Mouse (Mus musculus) olfactory bulb, adult 2 months (tissue): ENCODE results near the gene Hdac6. TPM values are rescaled to one million over a fixed set of nuclear protein-coding genes. Genes with fewer than 3 reads are reported as not detected.

Experiments
- H3K27ac ChIP-seq: fragments of 200-500 bp; 2 replicates; pipeline ENCODE4 v1.5.1; 2012; ENCODE audit warnings: low read depth, low read length; ENCODE audit not compliant: insufficient read depth
- H3K4me1 ChIP-seq: fragments of 200-500 bp; 2 replicates; pipeline ENCODE4 v1.6.1; 2012; ENCODE audit warnings: low read length; ENCODE audit not compliant: control insufficient read depth, insufficient read depth
- H3K4me3 ChIP-seq: fragments of 200-500 bp; 2 replicates; pipeline ENCODE4 v1.5.1; 2012; ENCODE audit warnings: mild to moderate bottlenecking, low read depth, low read length, moderate library complexity; ENCODE audit not compliant: insufficient read depth
- CTCF ChIP-seq: fragments of 200-500 bp; IDR thresholded peaks from 2 replicates; pipeline ENCODE4 v1.5.1; 2012; ENCODE audit warnings: low read depth, mild to moderate bottlenecking, low read length, moderate library complexity; ENCODE audit not compliant: insufficient read depth
- POLR2A ChIP-seq: fragments of 200-500 bp; IDR thresholded peaks from 2 replicates; pipeline ENCODE4 v1.6.1; 2012; ENCODE audit warnings: mild to moderate bottlenecking, low read depth, low read length, moderate library complexity; ENCODE audit not compliant: insufficient read depth
- WGBS: fragments of 180-500 bp; shearing (Covaris S2); methylation state at CpG from one replicate; pipeline ENCODE4 v1.1.7; 2018; 5-methylcytosine and 5-hydroxymethylcytosine counted together
- polyA plus RNA-seq: library from polyadenylated mRNA; stranded (reverse); fragments of >200 nt; gene quantifications from 2 replicates; pipeline ENCODE4 v1.2.4, GENCODE M21; 2012; ENCODE audit warnings: low replicate concordance; ENCODE audit not compliant: missing spikeins, insufficient read depth, insufficient read length

The Hdac6 gene
- polyA plus RNA-seq: not detected in 2 replicates

DNA sequence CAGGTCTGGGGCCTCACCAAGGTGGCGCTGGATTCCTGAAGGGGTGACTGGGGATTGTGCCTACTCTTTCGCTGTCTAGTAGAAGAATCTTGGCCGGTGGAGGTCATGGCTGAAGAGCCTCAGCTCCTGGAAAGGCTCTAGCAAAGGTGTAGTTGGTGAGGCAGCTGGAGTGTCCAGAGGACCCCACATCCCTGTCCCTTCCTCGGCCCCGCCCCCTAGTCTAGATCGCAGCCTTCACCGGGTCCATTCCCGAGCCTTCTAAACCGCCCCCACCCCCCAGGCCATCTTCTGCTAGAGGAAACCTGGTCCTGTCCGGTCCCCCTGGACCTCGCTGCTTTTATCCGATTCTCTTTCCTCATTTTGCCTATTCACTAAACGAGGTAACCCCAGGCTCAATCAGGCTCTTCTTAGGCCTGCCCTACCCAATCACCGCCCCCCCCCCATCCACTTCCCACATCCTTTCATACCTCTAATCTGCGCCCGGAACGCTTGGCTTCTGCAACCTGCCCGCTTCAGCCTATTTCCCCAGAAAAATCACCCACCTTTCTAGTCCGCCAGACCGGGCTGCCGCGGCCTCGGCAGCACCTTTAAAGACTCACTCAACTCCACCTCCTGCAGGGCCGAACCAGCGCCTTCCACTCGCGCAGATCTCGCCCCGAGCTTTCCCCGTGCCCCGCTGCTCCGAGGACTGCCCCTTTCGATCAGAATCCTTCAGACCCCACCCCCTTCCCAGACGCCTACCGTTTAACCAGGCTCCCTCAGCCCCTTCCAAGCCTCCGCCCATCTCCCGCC lies at the start of gene Hdac6:
Gene Hdac6 (minus strand): TSS at position 782 of the 792 bp plus-strand sequence.
- Histone ChIP-seq H3K27ac (peak within 1 kb of the TSS; percentile 90), H3K4me3 (peak within 1 kb of the TSS; percentile 58), H3K4me1 (peaks cover 8% of the 10 kb centered on the region)
- WGBS: 22% methylated on average over 37 of the region's 37 CpGs
- TF ChIP-seq POLR2A: peak; percentile 55; the same call in 1 of the 2 replicates
- no peak for TF ChIP-seq CTCF

DNA sequence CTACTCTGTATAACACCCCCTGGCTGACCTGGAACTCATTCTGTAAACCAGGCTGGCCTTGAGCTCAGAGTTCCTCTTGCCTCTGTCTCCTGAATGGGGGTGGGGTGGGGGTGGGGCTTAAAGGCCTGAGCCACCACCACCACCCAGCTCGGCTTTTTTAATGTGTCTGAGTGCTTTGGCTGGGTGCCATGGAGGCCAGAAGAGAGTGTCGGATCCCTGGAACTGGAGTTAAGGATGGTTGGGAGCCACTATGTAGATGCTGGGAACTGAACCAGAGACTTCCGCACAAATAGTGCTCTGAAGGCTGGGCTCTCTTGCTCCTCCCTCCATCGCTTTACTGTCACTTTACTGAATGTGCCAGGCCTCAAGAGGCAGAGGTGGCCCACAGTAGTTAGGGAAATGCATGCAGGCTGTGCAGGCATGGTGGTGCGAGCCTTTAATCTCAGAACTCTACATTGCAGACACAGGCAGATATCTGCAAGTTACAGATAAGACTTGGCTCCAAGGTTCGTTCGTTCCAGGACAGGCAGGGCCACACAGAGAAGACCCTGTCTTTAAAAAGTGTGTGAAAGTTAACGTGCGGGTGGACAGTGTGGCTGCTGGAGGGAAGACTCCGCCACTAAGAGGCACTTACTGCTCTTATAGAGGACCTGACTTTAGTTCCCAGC lies 45.5 kb upstream of the Hdac6 start:
- no peak overlapping the region for H3K4me3 ChIP-seq
- WGBS: 77% methylated on average over 10 of the region's 10 CpGs
- H3K27ac ChIP-seq: no peak overlapping the region
- no peaks in the 10 kb centered on the region for H3K4me1 ChIP-seq
- TF ChIP-seq POLR2A: no peak
- no peak for TF ChIP-seq CTCF

DNA sequence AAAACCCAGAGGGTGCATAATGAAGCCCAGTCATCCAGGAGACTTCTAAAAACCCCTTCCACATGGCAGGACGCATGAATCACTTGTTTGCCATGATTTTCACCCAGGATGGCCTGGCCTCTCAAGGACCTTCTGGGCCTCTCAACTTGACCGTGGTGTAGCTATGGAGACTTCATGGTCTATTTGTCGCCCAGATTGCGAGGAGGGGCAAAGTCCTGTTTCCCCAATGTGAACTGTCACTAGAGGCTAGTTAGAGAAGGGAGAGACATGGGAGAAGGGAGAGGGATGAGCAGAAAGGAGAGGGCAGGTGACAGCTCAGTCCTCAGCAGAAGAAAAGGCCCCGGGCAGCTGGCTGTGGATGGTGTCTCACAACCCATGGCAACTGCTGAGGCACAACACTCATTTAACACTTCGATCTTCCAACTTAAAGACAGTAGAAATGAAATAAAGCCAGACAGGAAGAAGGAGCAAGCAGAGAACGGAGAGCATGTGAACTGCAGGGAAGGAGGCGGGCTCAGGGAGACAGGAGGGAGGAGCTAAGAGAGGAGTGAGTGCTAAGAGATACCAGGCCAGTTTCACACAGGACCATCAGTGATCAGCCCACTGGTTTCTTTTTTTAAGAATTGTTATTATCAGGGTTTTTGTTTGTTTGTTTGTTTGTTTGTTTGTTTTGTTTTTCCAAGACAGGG lies 44.8 kb upstream of the Hdac6 start:
- TF ChIP-seq CTCF (no peak), POLR2A (no peak)
- 67% methylated on average over 8 of the region's 8 CpGs for WGBS
- Histone ChIP-seq H3K27ac (no peak overlapping the region), H3K4me3 (no peak overlapping the region), H3K4me1 (no peaks in the 10 kb centered on the region)

DNA sequence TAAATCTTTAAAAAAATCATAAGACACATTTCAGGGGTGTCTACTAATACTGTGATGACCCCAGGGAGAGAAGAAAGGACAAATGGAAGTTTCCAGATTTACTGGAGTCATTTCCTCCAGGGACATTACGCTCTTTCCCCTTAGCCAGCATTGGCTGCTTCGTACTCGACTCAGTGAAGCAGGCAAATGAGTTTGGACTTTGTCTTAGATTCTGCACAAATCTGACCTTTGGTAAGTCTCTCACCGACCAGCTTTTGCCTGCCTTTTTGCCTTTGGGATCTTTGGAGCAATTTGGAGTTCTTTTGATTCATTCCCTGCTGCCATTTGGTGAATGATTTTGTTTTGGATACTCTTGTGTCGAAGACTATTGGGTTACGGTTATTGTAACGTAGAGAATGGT lies 33.7 kb upstream of the Hdac6 start:
- H3K4me1 ChIP-seq: no peaks in the 10 kb centered on the region
- no peak for TF ChIP-seq POLR2A
- TF ChIP-seq CTCF: no peak
- 86% methylated on average over 7 of the region's 7 CpGs for WGBS

DNA sequence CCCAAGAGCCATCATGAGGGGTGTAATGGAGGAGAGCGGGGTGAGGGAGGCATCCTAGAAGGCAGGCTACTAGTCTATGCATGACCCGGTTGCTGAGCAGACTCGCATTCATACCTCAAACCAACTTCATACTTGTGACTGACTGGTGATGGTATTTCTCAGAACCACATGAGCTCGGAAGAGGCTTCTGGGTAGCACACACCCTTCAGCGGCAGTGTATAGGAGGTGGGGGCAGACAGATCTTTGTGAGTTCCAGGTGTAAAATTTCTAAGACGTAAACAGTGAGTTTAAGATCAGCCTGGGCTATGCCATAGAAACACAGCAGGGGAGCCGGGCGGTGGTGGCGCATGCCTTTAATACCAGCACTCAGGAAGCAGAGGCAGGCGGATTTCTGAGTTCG lies 30.2 kb upstream of the Hdac6 start, which contains the start of gene Gata1:
Gene Gata1 (minus strand): TSS at position 180 of the 400 bp plus-strand sequence.
- TF ChIP-seq CTCF (no peak), POLR2A (no peak)
- WGBS: 95% methylated on average over 11 of the region's 11 CpGs
- H3K4me3 ChIP-seq: no peak within 1 kb of the TSS
- no peaks in the 10 kb centered on the region for H3K4me1 ChIP-seq
- H3K27ac ChIP-seq: no peak within 1 kb of the TSS

More for the DNA sequence above, 33.7 kb upstream of the Hdac6 start:
- Histone ChIP-seq H3K27ac (no peak overlapping the region), H3K4me3 (no peak overlapping the region)

DNA sequence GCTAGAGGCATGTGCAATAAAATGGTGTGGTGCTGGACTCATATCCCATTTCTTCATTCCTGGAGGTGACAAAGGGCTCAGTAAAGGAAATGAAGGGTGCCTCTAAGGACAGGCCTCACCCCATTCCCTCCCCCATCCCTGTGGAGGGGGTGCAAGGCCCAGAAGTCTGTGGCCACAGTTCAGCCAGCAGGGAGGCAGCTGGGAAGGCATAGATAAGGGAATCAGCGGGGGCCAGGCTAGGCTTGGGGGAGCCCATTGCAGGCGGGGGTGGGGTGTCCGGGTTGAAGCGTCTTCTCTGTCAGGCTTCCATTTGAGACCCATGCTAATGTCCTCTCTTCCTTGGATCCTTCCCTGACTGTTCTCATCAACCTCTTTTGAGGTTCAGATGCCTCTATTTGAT lies 23.6 kb upstream of the Hdac6 start:
- TF ChIP-seq POLR2A: no peak
- TF ChIP-seq CTCF: no peak
- Histone ChIP-seq H3K27ac (no peak overlapping the region), H3K4me1 (no peaks in the 10 kb centered on the region), H3K4me3 (no peak overlapping the region)
- 83% methylated on average over 4 of the region's 4 CpGs for WGBS

DNA sequence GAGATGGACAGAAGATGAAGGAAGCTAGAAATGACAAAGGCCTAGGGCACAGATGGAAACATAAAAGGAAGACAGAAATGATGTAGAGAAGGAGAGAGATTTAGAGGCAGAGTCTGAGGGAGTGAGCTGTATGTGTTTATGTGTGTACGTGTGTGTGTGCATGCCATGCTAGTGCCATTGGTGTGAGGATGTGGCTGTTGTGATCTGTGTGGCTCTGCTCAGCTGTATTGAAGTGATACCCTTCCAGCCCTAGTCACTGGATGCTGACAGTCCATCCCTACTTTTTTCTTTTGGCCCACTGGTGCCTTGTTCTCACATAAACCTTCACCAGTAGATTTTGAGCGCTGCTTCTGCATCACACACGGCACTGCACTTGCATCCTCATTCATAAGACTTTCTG lies 21.2 kb upstream of the Hdac6 start:
- Histone ChIP-seq H3K4me1 (no peaks in the 10 kb centered on the region), H3K27ac (no peak overlapping the region), H3K4me3 (no peak overlapping the region)
- TF ChIP-seq POLR2A (no peak), CTCF (no peak)
- WGBS: 91% methylated on average over 3 of the region's 3 CpGs

DNA sequence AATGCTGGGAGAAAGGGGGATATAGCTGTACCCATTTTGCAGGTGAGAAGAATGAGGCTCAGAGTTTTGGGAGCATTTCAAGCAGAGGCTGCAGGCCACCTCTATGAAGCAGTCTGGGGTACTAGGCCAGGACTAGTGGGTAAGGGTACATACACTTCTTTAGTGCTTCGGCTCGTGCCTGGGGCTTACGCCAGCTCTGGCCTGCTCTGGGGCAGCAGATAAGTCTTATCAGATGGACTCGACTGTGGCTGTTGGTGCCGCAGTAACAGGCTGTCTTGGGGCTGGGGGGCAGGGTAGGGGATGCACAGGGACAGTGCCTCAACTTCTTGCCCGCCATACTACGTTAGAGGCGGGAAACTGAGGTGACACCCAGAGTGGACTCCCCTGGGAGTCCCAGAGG lies 20.5 kb upstream of the Hdac6 start:
- TF ChIP-seq POLR2A (no peak), CTCF (no peak)
- 91% methylated on average over 8 of the region's 8 CpGs for WGBS
- Histone ChIP-seq H3K4me3 (no peak overlapping the region), H3K4me1 (no peaks in the 10 kb centered on the region), H3K27ac (no peak overlapping the region)
